Mouse (Mus musculus) liver, postnatal 0 days (tissue): ENCODE results near the gene Prss44. TPM values are rescaled to one million over a fixed set of nuclear protein-coding genes. Genes with fewer than 3 reads are reported as not detected.

Experiments
- ATAC-seq: fragments of 200-750 bp; cut with Nextera tagmentation; 2 replicates; pipeline ENCODE4 v1.8.0; 2017; ENCODE audit warnings: mild to moderate bottlenecking, moderate library complexity
- DNase-seq: peaks from one replicate; pipeline ENCODE4 v3.0.0-alpha.2; 2016
- H3K27ac ChIP-seq: fragments of 300-500 bp; sonication (generic); 2 replicates; pipeline ENCODE4 v1.5.1; 2014; ENCODE audit warnings: antibody characterized with exemption, moderate library complexity, mild to moderate bottlenecking, low read depth
- H3K27me3 ChIP-seq: fragments of 300-500 bp; sonication (generic); 2 replicates; pipeline ENCODE4 v1.6.1; 2014; ENCODE audit warnings: low read length, control low read depth, mixed read lengths; ENCODE audit not compliant: insufficient read depth
- H3K36me3 ChIP-seq: fragments of 300-500 bp; sonication (generic); replicated peaks from 2 replicates; pipeline ENCODE4 v1.6.1; 2014; ENCODE audit warnings: mild to moderate bottlenecking, control low read depth, low read length, moderate library complexity, mixed read lengths; ENCODE audit not compliant: insufficient read depth
- H3K4me1 ChIP-seq: fragments of 300-500 bp; sonication (generic); 2 replicates; pipeline ENCODE4 v1.6.1; 2014; ENCODE audit warnings: antibody characterized with exemption, mild to moderate bottlenecking, control low read depth; ENCODE audit not compliant: insufficient read depth
- H3K4me2 ChIP-seq: fragments of 300-500 bp; sonication (generic); 2 replicates; pipeline ENCODE4 v1.6.1; 2014; ENCODE audit warnings: low read depth, mild to moderate bottlenecking, low read length, moderate library complexity, mixed read lengths
- H3K4me3 ChIP-seq: fragments of 300-500 bp; sonication (generic); 2 replicates; pipeline ENCODE4 v1.5.1; 2014; ENCODE audit warnings: low read depth, low read length
- H3K9ac ChIP-seq: fragments of 300-500 bp; sonication (generic); replicated peaks from 2 replicates; pipeline ENCODE4 v1.6.1; 2014; ENCODE audit warnings: mild to moderate bottlenecking, moderate library complexity
- H3K9me3 ChIP-seq: fragments of 300-500 bp; sonication (generic); 2 replicates; pipeline ENCODE4 v1.6.1; 2016; ENCODE audit warnings: mild to moderate bottlenecking, control low read depth, low read length, mixed read lengths
- CTCF ChIP-seq: sonication (generic); IDR thresholded peaks from 2 replicates; pipeline ENCODE4 v1.5.1; 2016; ENCODE audit warnings: antibody characterized with exemption, low read depth
- EP300 ChIP-seq: IDR thresholded peaks from 2 replicates; pipeline ENCODE4 v1.6.1; 2016; ENCODE audit warnings: antibody characterized with exemption, low read depth, mild to moderate bottlenecking
- WGBS: fragments of 180-500 bp; shearing (Covaris S2); extraction: QIAGEN DNeasy Blood & Tissue Kit; methylation state at CpG from one replicate; pipeline ENCODE4 v1.1.7; 2014; ENCODE audit not compliant: insufficient replicate concordance; 5-methylcytosine and 5-hydroxymethylcytosine counted together
- polyA plus RNA-seq: library from polyadenylated mRNA; unstranded; fragments of >200 nt; fragmentation: Nextera tagmentation; extraction: Ambion mirVana; gene quantifications from 2 replicates; pipeline ENCODE4 v1.2.1, GENCODE M21; 2015

Prss44 gene
- polyA plus RNA-seq, 1 experiment from 2014 or later = not detected

DNA sequence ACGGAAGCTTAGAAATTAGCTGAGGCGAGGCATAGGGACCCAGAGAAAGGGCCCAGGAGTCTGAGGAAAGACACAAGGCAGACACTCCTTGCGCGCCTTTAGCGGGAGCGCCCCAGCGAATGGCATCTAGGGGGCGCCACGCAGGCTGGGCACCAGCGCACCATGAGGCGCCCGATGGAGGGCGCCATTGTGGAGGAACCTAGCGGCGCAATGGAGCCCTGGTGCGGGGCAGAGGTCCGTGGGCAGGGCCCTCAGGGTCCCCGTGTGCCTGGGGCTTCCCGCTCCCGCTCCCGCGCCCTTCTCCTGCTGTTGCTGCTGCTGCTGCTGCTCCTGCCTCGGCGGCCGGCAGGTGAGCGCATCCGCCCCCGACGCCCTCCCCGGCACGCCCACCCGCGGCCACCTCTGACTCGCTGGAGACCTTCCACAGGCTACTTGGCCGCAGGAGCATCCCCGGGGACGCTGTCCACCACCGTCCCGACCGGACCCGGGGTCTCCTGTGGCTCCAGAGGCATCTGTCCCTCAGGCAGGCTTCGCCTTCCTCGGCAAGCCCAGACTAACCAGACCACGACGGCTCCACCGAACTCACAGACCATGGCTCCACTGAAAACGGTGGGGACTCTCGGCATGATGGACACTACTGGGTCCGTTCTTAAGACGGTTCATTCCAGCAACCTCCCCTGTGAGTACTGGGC is 44.1 kb downstream of the Prss44 start, which contains the start of gene Prss50:
TSS of gene Prss50 (plus strand) at position 187 of the 692 bp plus-strand sequence.
- Histone ChIP-seq H3K9ac (no peak within 1 kb of the TSS; the same call in 1 of the 2 replicates), H3K27me3 (peaks cover 5% of the 10 kb centered on the region; the same call in 1 of the 2 replicates), H3K4me2 (peak within 1 kb of the TSS; percentile 71), H3K4me3 (peak within 1 kb of the TSS; percentile 30), H3K36me3 (no peaks in the 10 kb centered on the region), H3K27ac (no peak within 1 kb of the TSS), H3K9me3 (no peaks in the 10 kb centered on the region), H3K4me1 (peaks cover 3% of the 10 kb centered on the region)
- DNase-seq = peak; percentile 46
- WGBS = 12% methylated on average over 46 of the region's 50 CpGs
- no peak for TF ChIP-seq EP300
- TF ChIP-seq CTCF = peak; percentile 73
- ATAC-seq = peak; percentile 50

DNA sequence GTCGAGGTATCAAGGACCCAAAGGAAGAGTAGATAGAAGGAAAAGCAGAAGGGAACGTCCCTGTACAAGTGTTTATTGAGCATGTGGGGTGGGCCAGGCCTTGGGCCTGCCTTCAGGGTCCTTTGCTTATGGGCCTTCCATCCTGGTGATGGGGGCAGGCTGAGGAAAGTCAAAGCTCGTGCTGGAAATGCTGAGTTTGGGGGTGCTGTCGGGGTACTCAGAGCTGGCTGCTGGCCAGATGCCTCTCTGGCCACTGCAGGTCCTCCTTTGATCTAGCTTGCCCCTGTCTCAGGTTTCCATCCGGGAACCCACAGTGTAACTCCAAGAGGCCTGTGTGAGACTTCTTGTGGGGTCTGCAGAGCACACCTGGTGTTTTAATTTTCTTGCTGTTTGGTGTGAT is 44.7 kb downstream of the Prss44 start:
- Histone ChIP-seq H3K4me3 (no peak overlapping the region), H3K27ac (no peak overlapping the region), H3K4me2 (peak overlapping the region; percentile 71; the same call in 1 of the 2 replicates), H3K36me3 (no peaks in the 10 kb centered on the region), H3K4me1 (peaks cover 3% of the 10 kb centered on the region), H3K9ac (no peak overlapping the region), H3K27me3 (peaks cover 5% of the 10 kb centered on the region; the same call in 1 of the 2 replicates), H3K9me3 (no peaks in the 10 kb centered on the region)
- ATAC-seq (no peak), DNase-seq (no peak)
- TF ChIP-seq EP300 (no peak), CTCF (no peak)
- 45% methylated on average over 5 of the region's 5 CpGs for WGBS

DNA sequence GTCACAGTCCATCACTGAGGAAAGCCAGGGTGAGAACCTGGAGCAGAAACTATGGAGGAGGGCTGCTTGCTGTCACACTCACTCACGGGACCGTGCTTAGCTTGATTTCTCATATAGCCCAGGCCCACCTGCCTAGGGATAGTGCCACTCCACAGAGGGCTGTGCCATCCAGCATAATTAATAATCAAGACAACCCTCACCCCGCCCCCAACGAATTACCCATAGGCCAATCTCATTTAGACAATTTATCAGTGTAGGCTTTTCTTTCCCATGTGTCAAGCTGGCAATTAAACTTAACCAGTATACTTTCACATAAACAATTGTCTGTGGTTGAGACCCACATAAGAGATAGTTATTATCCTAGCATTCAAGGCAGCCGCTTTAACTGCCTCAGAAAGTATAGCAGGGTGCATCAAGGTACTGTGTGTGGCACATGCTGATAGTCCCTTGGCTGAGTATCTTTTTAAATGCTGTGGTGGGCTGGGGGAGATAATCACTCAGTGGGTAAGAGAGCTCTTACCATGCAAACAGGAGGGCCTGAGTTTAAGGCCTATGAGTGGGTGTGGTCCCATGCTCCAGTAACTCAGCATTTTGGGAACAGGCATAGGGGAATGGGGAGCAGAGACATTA is 45.3 kb downstream of the Prss44 start:
- no peak for DNase-seq
- no peak overlapping the region for H3K9ac ChIP-seq
- WGBS = 63% methylated on average over 5 of the region's 5 CpGs
- peaks cover 3% of the 10 kb centered on the region for H3K4me1 ChIP-seq
- no peaks in the 10 kb centered on the region for H3K36me3 ChIP-seq
- 0 out of 2 replicates have a peak overlapping the region, but pooled peaks have one; percentile 9 for H3K4me2 ChIP-seq
- peaks cover 5% of the 10 kb centered on the region; the same call in 1 of the 2 replicates for H3K27me3 ChIP-seq
- H3K9me3 ChIP-seq = no peaks in the 10 kb centered on the region
- no peak overlapping the region for H3K27ac ChIP-seq
- TF ChIP-seq CTCF (no peak), EP300 (peak; percentile 93)
- no peak overlapping the region for H3K4me3 ChIP-seq
- ATAC-seq = peak; percentile 85

DNA sequence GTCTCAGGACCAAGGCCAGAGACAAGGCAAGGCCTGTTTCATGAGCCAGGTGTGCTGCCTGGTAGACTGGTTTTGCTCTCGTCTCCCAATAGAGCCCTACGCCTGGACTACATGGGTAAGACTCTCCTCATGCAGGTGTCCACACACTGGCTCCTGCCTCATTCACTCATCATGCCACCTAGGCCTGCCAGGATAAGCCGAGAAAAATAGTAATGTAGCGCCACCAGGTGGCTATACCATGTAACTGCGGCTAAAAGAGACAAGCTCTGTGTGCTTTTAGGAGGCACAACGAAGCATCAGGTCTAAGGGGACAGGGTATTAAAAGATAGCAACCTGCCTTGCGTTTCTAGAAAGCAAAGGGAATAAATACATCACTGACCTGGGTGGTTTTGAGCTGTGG is 57.2 kb downstream of the Prss44 start:
- ATAC-seq = no peak
- Histone ChIP-seq H3K9me3 (no peaks in the 10 kb centered on the region), H3K27ac (no peak overlapping the region), H3K4me2 (no peak overlapping the region), H3K4me3 (no peak overlapping the region), H3K27me3 (0 out of 2 replicates have a peak, but pooled peaks cover 4% of the 10 kb centered on the region), H3K36me3 (no peaks in the 10 kb centered on the region), H3K9ac (no peak overlapping the region), H3K4me1 (peaks cover 13% of the 10 kb centered on the region; the same call in 1 of the 2 replicates)
- WGBS = 17% methylated on average over 7 of the region's 7 CpGs
- TF ChIP-seq CTCF = peak; percentile 92
- TF ChIP-seq EP300 = no peak
- peak; percentile 70 for DNase-seq

Other genes with a start within 250 kb of the Prss44 start
- 1.3 and 1.4 TPM in 2 replicates for gene Nradd, start 189.5 kb upstream of the Prss44 start, polyA plus RNA-seq
- 1.5 and 2.0 TPM in 2 replicates for gene Nbeal2, start 159.8 kb upstream of the Prss44 start, polyA plus RNA-seq
- 69.3 and 71.1 TPM in 2 replicates for gene Ccdc12, start 157.5 kb upstream of the Prss44 start, polyA plus RNA-seq
- gene Myl3, start 72.1 kb upstream of the Prss44 start, polyA plus RNA-seq = 0.52 and 2.0 TPM in 2 replicates
- 5.2 and 5.3 TPM in 2 replicates for gene Pth1r, start 66.8 kb upstream of the Prss44 start, polyA plus RNA-seq
- gene Prss42, start 15.8 kb upstream of the Prss44 start, polyA plus RNA-seq = not detected in 2 replicates
- gene Prss43, start 12.7 kb downstream of the Prss44 start, polyA plus RNA-seq = not detected in 2 replicates
- not detected in 2 replicates for gene Prss45, start 20.6 kb downstream of the Prss44 start, polyA plus RNA-seq
- gene Prss46, start 30.5 kb downstream of the Prss44 start, polyA plus RNA-seq = not detected in 2 replicates
- gene Prss50, start 44.0 kb downstream of the Prss44 start, polyA plus RNA-seq = 9.2 and 10.3 TPM in 2 replicates
- gene Als2cl, start 65.9 kb downstream of the Prss44 start, polyA plus RNA-seq = 2.2 TPM in 2 replicates
- 5.4 and 6.0 TPM in 2 replicates for gene Tmie, start 66.1 kb downstream of the Prss44 start, polyA plus RNA-seq
- not detected in 2 replicates for gene Fam240a, start 102.9 kb downstream of the Prss44 start, polyA plus RNA-seq
- not detected in 2 replicates for gene Tdgf1, start 132.2 kb downstream of the Prss44 start, polyA plus RNA-seq
- 0.13 and 0.38 TPM in 2 replicates for gene Lrrc2, start 137.6 kb downstream of the Prss44 start, polyA plus RNA-seq
- 11.6 and 14.6 TPM in 2 replicates for gene Rtp3, start 176.6 kb downstream of the Prss44 start, polyA plus RNA-seq
- gene Ltf, start 205.3 kb downstream of the Prss44 start, polyA plus RNA-seq = 235 and 247 TPM in 2 replicates
- gene Ccrl2, start 243.5 kb downstream of the Prss44 start, polyA plus RNA-seq = 7.4 and 8.4 TPM in 2 replicates